Mouse (Mus musculus): ENCODE measurements around the gene Ugt1a6a. TPM values are rescaled to one million over a fixed set of nuclear protein-coding genes. Genes with fewer than 3 reads are reported as not detected.

Gene Ugt1a6a
- polyA plus RNA-seq, 1 experiment: 1.3 TPM

GRCm38 (mm10) chr1:88229986-88230385, 95.4 kb downstream of the Ugt1a6a start:
- Histone ChIP-seq H3K27me3 (ENCODE audit: control insufficient read depth, insufficient read depth, insufficient read length) (peaks cover 29% of the 10 kb centered on the region), H3K79me2 (ENCODE audit: control insufficient read depth, insufficient read depth) (no peaks in the 10 kb centered on the region), H3K4me3 (ENCODE audit: insufficient read depth, poor library complexity, severe bottlenecking) (no peak overlapping the region), H3K36me3 (ENCODE audit: control insufficient read depth, insufficient read depth) (no peaks in the 10 kb centered on the region), H3K79me3 (ENCODE audit: low read depth) (no peaks in the 10 kb centered on the region), H3ac (ENCODE audit: control insufficient read depth, insufficient read length, low read depth) (no peak overlapping the region)
- TF ChIP-seq CEBPB (IDR thresholded peaks at IDR 0.05; ENCODE audit: low read depth) (no peak), MYOD1 (IDR thresholded peaks at IDR 0.05; ENCODE audit: control insufficient read depth, insufficient read length, low read depth) (no peak), CTCF (IDR thresholded peaks at IDR 0.05; ENCODE audit: control insufficient read depth, insufficient read depth, insufficient read length) (no peak)

- H3K27me3 ChIP-seq (ENCODE audit: control insufficient read depth, insufficient read depth, insufficient read length): peaks cover 33% of the 10 kb centered on the region
- no peaks in the 10 kb centered on the region for H3K36me3 ChIP-seq (ENCODE audit: control insufficient read depth, insufficient read depth)
- H3K4me3 ChIP-seq (ENCODE audit: insufficient read depth, poor library complexity, severe bottlenecking): no peak overlapping the region
- H3K79me2 ChIP-seq (ENCODE audit: control insufficient read depth, insufficient read depth): no peaks in the 10 kb centered on the region
- H3ac ChIP-seq (ENCODE audit: control insufficient read depth, insufficient read length, low read depth): no peak overlapping the region
- H3K79me3 ChIP-seq (ENCODE audit: low read depth): no peaks in the 10 kb centered on the region
- TF ChIP-seq MYOG (IDR thresholded peaks at IDR 0.05; ENCODE audit: control insufficient read depth, extremely low read depth, insufficient read length) (no peak), MAX (IDR thresholded peaks at IDR 0.05) (no peak), CTCF (IDR thresholded peaks at IDR 0.05; ENCODE audit: control insufficient read depth, insufficient read depth, insufficient read length) (no peak), FOSL1 (IDR thresholded peaks at IDR 0.05; ENCODE audit: insufficient read depth, low read length, poor library complexity, severe bottlenecking) (no peak), USF1 (IDR thresholded peaks at IDR 0.05; ENCODE audit: low read depth) (no peak), MYOD1 (IDR thresholded peaks at IDR 0.05; ENCODE audit: control insufficient read depth, insufficient read length, low read depth) (no peak), CEBPB (IDR thresholded peaks at IDR 0.05; ENCODE audit: low read depth) (no peak)
Observed at GRCm38 (mm10) chr1:88230421-88230820, 95.8 kb downstream of the Ugt1a6a start.

- H3ac ChIP-seq (ENCODE audit: control insufficient read depth, insufficient read length, low read depth): no peak overlapping the region
- H3K79me3 ChIP-seq (ENCODE audit: low read depth): no peaks in the 10 kb centered on the region
- H3K79me2 ChIP-seq (ENCODE audit: control insufficient read depth, insufficient read depth): no peaks in the 10 kb centered on the region
- no peak for TF ChIP-seq CEBPB (IDR thresholded peaks at IDR 0.05; ENCODE audit: low read depth)
- no peak for TF ChIP-seq FOSL1 (IDR thresholded peaks at IDR 0.05; ENCODE audit: insufficient read depth, low read length, poor library complexity, severe bottlenecking)
- TF ChIP-seq MYOG (IDR thresholded peaks at IDR 0.05; ENCODE audit: control insufficient read depth, extremely low read depth, insufficient read length): no peak
- no peak for TF ChIP-seq USF1 (IDR thresholded peaks at IDR 0.05; ENCODE audit: low read depth)
- no peak for TF ChIP-seq MAX (IDR thresholded peaks at IDR 0.05)
- TF ChIP-seq CTCF (IDR thresholded peaks at IDR 0.05; ENCODE audit: control insufficient read depth, insufficient read depth, insufficient read length): no peak
- no peak for TF ChIP-seq MYOD1 (IDR thresholded peaks at IDR 0.05; ENCODE audit: control insufficient read depth, insufficient read length, low read depth)
- H3K36me3 ChIP-seq (ENCODE audit: control insufficient read depth, insufficient read depth): no peaks in the 10 kb centered on the region
- no peak overlapping the region for H3K4me3 ChIP-seq (ENCODE audit: insufficient read depth, poor library complexity, severe bottlenecking)
- peaks cover 37% of the 10 kb centered on the region for H3K27me3 ChIP-seq (ENCODE audit: control insufficient read depth, insufficient read depth, insufficient read length)
Observed at GRCm38 (mm10) chr1:88230981-88231802, 96.6 kb downstream of the Ugt1a6a start.

- Histone ChIP-seq H3K36me3 (ENCODE audit: control insufficient read depth, insufficient read depth) (no peaks in the 10 kb centered on the region), H3ac (ENCODE audit: control insufficient read depth, insufficient read length, low read depth) (no peak overlapping the region), H3K79me2 (ENCODE audit: control insufficient read depth, insufficient read depth) (no peaks in the 10 kb centered on the region), H3K79me3 (ENCODE audit: low read depth) (no peaks in the 10 kb centered on the region), H3K4me3 (ENCODE audit: insufficient read depth, poor library complexity, severe bottlenecking) (no peak overlapping the region), H3K27me3 (ENCODE audit: control insufficient read depth, insufficient read depth, insufficient read length) (peaks cover 43% of the 10 kb centered on the region)
- TF ChIP-seq CEBPB (IDR thresholded peaks at IDR 0.05; ENCODE audit: low read depth) (no peak), USF1 (IDR thresholded peaks at IDR 0.05; ENCODE audit: low read depth) (no peak), FOSL1 (IDR thresholded peaks at IDR 0.05; ENCODE audit: insufficient read depth, low read length, poor library complexity, severe bottlenecking) (no peak), CTCF (IDR thresholded peaks at IDR 0.05; ENCODE audit: control insufficient read depth, insufficient read depth, insufficient read length) (no peak), MAX (IDR thresholded peaks at IDR 0.05) (no peak), MYOG (IDR thresholded peaks at IDR 0.05; ENCODE audit: control insufficient read depth, extremely low read depth, insufficient read length) (no peak), MYOD1 (IDR thresholded peaks at IDR 0.05; ENCODE audit: control insufficient read depth, insufficient read length, low read depth) (no peak)
Observed at GRCm38 (mm10) chr1:88231803-88232499, 97.3 kb downstream of the Ugt1a6a start.

- no peak for TF ChIP-seq MAX (IDR thresholded peaks at IDR 0.05)
- no peak for TF ChIP-seq CEBPB (IDR thresholded peaks at IDR 0.05; ENCODE audit: low read depth)
- TF ChIP-seq CTCF (IDR thresholded peaks at IDR 0.05; ENCODE audit: control insufficient read depth, insufficient read depth, insufficient read length): no peak
- TF ChIP-seq FOSL1 (IDR thresholded peaks at IDR 0.05; ENCODE audit: insufficient read depth, low read length, poor library complexity, severe bottlenecking): no peak
- no peak for TF ChIP-seq MYOG (IDR thresholded peaks at IDR 0.05; ENCODE audit: control insufficient read depth, extremely low read depth, insufficient read length)
- no peak for TF ChIP-seq MYOD1 (IDR thresholded peaks at IDR 0.05; ENCODE audit: control insufficient read depth, insufficient read length, low read depth)
- TF ChIP-seq USF1 (IDR thresholded peaks at IDR 0.05; ENCODE audit: low read depth): no peak
- H3K27me3 ChIP-seq (ENCODE audit: control insufficient read depth, insufficient read depth, insufficient read length): peaks cover 46% of the 10 kb centered on the region
- H3K79me2 ChIP-seq (ENCODE audit: control insufficient read depth, insufficient read depth): no peaks in the 10 kb centered on the region
- no peaks in the 10 kb centered on the region for H3K79me3 ChIP-seq (ENCODE audit: low read depth)
- H3K4me3 ChIP-seq (ENCODE audit: insufficient read depth, poor library complexity, severe bottlenecking): no peak overlapping the region
- no peak overlapping the region for H3ac ChIP-seq (ENCODE audit: control insufficient read depth, insufficient read length, low read depth)
- H3K36me3 ChIP-seq (ENCODE audit: control insufficient read depth, insufficient read depth): no peaks in the 10 kb centered on the region
Observed at GRCm38 (mm10) chr1:88232664-88233380, 98.2 kb downstream of the Ugt1a6a start.
